Mouse (Mus musculus) thymus, postnatal 25 days (tissue): ENCODE measurements around the gene Slc6a17.

Experiments
- DNase-seq: peaks from one replicate; pipeline ENCODE4 v3.0.0; 2022

Slc6a17 gene

DNA sequence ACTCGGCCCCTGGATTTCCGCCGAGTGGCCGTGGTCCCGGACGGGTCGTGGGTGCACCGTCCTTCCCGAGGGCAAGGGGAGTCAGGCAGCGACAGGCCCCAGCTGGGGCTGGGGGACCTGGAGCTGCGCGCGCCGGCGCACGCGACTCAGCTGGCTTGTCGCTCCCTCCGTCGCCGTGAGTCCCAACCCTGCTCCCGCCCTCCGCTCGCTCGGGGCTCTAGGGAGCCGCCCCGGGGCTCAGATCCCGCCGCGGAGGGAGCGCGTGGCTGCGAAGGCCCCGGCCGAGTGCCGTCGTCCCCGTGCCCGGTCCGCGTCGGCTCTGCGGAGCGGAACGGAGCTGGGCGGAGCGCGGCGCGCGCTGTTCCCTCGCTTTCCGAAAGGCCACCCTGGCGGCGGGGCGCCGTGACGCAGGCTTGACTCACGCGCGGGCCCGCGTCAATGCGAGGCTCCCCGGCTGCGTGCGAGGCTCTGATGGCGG is at the start of gene Slc6a17:
Gene Slc6a17 (minus strand): TSS at position 388 of the 478 bp plus-strand sequence.
- DNase-seq: no peak

- no peak for DNase-seq
Observed at GRCm38 (mm10) chr3:107565331-107565730, 47.5 kb upstream of the Slc6a17 start.

GRCm38 (mm10) chr3:107563880-107564279 is 46.1 kb upstream of the Slc6a17 start:
- no peak for DNase-seq

DNA sequence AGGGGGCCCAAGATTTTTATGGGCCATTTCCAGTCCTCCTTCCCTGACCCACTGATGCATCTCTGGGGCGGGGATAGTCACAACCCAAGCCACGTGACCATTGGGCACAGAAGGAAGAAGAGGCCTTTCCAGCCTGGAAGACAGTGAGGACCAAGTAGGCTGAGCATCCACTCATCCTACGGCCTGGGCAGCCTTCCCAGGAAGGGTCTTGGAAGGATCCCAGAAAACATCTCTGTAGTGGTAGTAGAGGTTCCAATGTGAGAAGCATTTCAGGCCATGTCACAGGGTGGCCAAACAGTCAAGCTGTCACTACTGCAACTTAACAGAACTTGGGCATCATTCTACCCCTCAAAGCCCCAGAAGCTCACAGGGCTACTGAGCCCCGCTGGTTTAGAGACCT is 44.8 kb upstream of the Slc6a17 start:
- no peak for DNase-seq

DNA sequence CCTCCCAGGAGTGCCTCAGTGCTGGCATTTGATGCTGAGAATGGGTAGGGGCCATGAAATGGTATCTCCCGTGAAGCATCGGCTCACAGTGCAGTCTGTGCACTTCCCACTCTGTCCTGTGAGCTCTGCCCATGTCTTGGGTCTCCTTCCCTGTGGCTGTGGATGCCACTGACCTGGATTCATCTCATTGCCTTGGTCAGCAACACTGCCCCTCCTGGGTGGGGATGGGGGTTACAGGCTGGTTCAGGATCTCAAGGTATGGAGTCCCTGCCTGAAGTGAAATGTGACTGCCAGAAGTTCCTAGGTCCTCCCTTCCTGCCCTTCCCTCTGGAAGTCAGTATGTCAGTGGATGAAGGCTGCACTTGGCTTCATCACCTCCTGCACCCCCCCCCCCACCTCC is 44.3 kb upstream of the Slc6a17 start:
- no peak for DNase-seq

DNA sequence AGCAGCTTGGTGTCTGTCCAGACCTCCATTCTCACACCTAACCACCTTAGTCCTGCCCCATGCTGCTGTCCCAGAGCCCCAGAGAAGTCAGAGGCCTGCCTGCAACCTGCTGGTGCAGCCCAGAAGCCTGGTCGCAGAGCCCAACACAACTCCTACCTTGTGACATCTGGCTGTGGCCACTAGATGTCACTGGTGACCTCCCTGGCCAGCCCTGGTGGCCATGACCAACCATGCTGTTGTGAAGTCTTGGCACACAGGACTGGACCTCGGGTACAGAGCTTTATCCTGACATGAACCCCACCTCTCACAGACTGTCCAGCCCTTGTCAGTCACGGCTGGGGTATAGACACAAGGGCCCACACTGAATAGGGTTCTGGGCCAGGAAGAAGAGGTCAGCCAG is 41.4 kb upstream of the Slc6a17 start:
- DNase-seq: peak; percentile 14

DNA sequence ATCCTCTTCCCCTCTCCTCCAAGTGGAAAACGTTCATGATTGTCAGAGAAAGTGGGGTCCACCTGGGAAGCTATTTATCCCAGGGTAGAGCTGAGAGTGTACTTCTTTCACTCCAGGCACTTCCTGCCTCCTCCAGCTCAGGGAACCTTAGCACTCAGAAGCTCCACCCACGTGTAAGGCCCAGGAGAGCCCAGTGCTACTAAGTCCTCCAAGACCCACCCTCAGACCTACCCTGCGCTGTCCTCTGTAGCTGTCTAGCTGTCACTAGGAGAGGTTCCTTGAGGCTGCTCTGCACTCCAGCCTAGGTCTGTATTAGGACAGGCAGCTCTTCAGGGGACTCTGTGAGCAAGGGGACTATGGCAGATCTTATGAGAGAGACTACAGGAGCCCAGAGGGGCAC is 40.9 kb upstream of the Slc6a17 start:
- DNase-seq: no peak

DNA sequence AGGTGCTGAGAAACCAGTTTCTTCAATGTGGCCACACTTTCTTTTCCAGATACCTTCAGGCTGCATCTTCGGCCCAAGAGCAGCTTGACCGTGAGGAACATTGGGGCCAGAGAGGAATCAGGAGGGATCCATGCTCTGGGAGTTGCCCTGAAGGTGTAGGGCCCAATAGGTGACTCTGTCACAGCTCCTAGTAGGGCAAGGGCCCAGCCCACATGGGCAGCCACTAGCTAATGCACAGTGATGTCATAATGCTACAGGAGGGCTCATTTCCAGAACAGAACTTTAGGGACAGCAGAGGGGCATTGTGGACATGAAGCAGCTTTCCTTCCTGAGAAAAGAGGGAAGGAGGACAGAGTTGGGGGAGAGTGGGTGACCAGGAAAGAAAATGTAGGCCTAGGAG is 37.0 kb upstream of the Slc6a17 start, which contains the start of gene Ubl4b:
Gene Ubl4b (minus strand): TSS at position 232 of the 400 bp plus-strand sequence.
- DNase-seq: no peak

- peak; percentile 16 for DNase-seq
Observed at GRCm38 (mm10) chr3:107550409-107551049, 32.7 kb upstream of the Slc6a17 start.

- no peak for DNase-seq
Observed at GRCm38 (mm10) chr3:107546956-107547355, 29.1 kb upstream of the Slc6a17 start.

DNA sequence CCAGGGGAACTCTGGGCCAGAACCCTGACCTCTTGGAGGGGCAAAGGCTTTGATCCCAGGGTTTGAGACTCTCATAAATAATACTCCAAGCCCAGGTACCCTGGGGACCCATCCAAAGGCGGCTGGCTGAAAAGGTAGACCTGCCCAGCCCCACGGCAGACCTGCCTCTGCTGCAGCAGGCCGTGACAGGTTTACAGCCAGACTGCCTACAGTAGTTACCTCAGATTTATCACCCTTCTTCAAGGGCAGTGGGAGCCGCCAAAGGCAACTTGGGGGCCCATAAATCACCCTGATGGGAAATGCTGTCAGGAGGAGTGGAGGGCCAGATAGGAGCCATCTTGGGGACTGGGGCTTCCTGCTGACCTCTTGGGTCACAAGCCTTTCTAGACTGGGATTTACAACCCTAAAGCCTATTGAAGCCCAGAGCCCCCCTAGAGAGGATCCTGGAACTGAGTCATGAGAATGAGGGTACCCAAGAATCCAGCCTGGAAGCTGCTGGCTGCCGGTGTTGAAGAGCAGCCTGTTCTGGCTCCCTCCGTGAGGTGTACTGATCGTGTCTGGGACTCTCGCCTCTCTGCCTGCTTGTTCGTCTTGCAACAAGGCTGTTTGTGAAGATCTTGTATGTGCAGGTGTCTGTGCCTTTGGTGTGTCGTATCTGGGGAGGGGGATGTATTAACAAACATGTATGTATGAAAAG is 28.0 kb upstream of the Slc6a17 start:
- no peak for DNase-seq

DNA sequence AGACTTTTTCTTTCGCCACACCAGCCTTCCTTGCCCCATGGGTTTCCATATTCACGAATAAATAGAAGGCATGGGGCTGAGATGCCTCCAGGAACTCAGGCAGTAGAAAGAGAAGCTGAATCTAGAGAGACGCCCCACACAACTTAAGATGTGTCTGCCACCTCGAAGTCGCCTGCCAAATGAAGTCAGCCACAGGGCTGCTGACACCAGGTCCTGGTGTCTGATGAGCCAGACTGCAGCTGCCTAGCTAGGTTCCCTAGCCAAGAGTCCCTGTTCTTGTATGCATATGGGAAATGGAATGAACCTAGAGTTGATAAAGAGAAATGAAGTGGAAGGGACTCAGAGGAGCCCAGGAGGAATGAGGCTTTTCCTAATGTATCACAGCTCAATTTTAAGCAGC is 27.5 kb upstream of the Slc6a17 start:
- DNase-seq: no peak

- DNase-seq: no peak
Observed at GRCm38 (mm10) chr3:107543158-107544080, 25.6 kb upstream of the Slc6a17 start.

DNA sequence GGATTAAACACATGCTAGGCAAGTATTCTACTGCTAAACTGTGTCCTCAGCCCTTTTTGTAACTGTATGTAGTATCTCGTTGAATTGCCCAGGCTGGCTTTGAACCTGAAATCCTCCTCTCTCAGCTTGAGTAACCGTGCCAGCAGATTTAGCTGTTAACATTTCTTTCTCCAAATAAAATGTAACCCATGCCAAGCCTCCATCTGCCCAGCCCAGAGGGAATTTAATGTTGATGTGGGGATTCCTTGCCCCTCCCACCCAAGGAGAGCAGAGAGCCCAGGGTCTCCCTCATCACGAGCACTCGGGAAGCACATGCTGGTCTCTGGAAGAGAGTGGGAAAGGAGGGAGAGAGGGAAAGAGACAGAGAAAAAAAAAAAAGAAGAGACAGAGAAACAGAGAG is 24.8 kb upstream of the Slc6a17 start:
- DNase-seq: no peak

- DNase-seq: no peak
Observed at GRCm38 (mm10) chr3:107537504-107537889, 19.7 kb upstream of the Slc6a17 start.

- no peak for DNase-seq
Observed at GRCm38 (mm10) chr3:107536810-107537503, 19.1 kb upstream of the Slc6a17 start.

GRCm38 (mm10) chr3:107534951-107535350 is 17.1 kb upstream of the Slc6a17 start:
- DNase-seq: no peak

DNA sequence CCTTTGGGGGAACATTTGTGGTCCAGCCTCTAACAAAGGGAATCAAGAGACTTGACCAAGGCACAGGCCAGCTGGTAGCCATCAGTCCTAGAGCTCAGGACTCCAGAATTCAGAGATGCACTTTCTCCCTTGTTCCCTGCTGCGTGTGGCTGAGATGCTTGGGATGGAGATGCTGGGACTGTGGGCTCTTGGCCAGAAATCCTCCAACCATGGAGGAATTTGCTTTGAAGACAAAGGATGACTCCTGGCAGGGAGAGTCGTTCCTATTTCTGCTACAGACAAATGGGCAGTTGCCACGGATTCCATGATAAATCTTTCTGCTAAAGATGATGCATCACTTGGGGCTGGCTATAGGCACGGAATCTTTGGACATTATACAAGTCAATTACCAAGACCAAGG is 15.7 kb upstream of the Slc6a17 start:
- no peak for DNase-seq

GRCm38 (mm10) chr3:107530581-107530980 is 12.8 kb upstream of the Slc6a17 start:
- no peak for DNase-seq

DNA sequence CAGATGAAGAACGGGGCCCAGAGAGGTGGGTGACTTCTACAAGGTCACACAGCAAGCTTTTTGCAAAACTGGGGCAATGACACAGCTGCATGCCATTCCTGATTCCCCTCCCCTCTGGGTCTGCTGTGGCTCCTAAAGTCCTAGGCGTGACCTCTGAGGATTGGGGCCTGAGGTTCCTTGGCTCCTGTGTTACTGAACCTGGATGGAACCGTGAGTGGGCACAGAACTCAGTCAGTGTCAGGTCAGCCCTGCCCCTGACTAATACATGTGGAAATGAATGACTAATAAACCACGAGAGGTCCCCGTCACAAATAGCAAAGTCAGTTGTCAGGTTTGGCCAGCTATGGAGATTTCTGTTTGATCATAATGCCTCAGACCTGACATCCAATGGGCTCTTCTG is 11.4 kb upstream of the Slc6a17 start:
- no peak for DNase-seq

- no peak for DNase-seq
Observed at GRCm38 (mm10) chr3:107528401-107529118, 10.7 kb upstream of the Slc6a17 start.

DNA sequence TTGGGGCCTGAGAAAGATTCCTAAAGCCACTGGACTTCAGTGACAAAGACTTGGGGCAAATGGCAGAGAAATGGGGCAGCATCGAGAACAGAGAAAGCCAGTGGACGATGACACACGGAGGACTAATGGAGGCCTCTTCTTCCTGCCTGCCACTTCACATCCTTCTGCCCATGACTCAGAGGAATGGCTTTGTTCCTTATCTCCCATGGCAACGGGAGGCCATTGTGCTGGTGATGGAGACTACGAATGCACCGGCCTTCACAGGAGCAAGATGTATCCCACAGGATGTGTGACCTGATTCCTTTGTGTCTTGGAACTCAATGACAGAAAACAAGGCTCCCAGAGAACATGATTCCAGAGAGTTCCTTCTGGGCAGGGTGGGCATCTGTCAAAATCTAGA is 6.7 kb upstream of the Slc6a17 start:
- no peak for DNase-seq
